Mouse (Mus musculus) MEL (cell line): Measurements from ENCODE around the gene Rabgap1l. TPM values are rescaled to one million over a fixed set of nuclear protein-coding genes. Genes with fewer than 3 reads are reported as not detected.

ENCODE experiments used
- DNase-seq: peaks from one replicate; pipeline ENCODE4 v3.0.0; 2011; ENCODE audit warnings: low read depth, low spot score
- H3K27ac ChIP-seq: 2 replicates; pipeline ENCODE4 v1.5.1; 2012; ENCODE audit warnings: low read depth, mild to moderate bottlenecking, control low read depth, low read length, moderate library complexity; ENCODE audit not compliant: control insufficient read depth
- H3K27me3 ChIP-seq, 2 experiments: fragments of 150-350 bp in 1 of 2; sonication (generic) in 1 of 2; 2 replicates each; pipeline ENCODE4 v1.6.1; 2012; ENCODE audit warnings: low read length in 2 of 2, mild to moderate bottlenecking in 2 of 2, improper control_type of control experiment in 1 of 2, moderate library complexity in 1 of 2; ENCODE audit not compliant: insufficient read depth in 2 of 2, control insufficient read depth in 1 of 2
- H3K36me3 ChIP-seq, 2 experiments: 2 replicates each; pipeline ENCODE4 v1.6.1; 2012 to 2014; ENCODE audit warnings: low read length in 2 of 2, improper control_type of control experiment in 1 of 2, inconsistent platforms in 1 of 2, mild to moderate bottlenecking in 1 of 2; ENCODE audit not compliant: insufficient read depth in 2 of 2, control insufficient read depth in 1 of 2
- H3K4me1 ChIP-seq, 2 experiments: fragments of 150-350 bp in 1 of 2; sonication (generic) in 1 of 2; 2 replicates each; pipeline ENCODE4 v1.6.1; 2012; ENCODE audit warnings: low read length in 2 of 2, improper control_type of control experiment in 1 of 2, mild to moderate bottlenecking in 1 of 2; ENCODE audit not compliant: insufficient read depth in 2 of 2, control insufficient read depth in 1 of 2
- H3K4me3 ChIP-seq, 2 experiments: fragments of 150-350 bp in 1 of 2; sonication (generic) in 1 of 2; 2 replicates each; pipeline ENCODE4 v1.5.1; 2012; ENCODE audit warnings: low read depth in 2 of 2, low read length in 2 of 2, mild to moderate bottlenecking in 2 of 2, moderate library complexity in 2 of 2, control low read depth in 1 of 2, improper control_type of control experiment in 1 of 2; ENCODE audit not compliant: control insufficient read depth in 1 of 2, insufficient read depth in 1 of 2
- H3K79me2 ChIP-seq: 2 replicates; pipeline ENCODE4 v1.6.1; 2012; ENCODE audit warnings: mild to moderate bottlenecking, low read length, moderate library complexity; ENCODE audit not compliant: control insufficient read depth, poor library complexity, insufficient read depth
- H3K9ac ChIP-seq: 2 replicates; pipeline ENCODE4 v1.6.1; 2012; ENCODE audit warnings: low read depth, mild to moderate bottlenecking, control low read depth, low read length, moderate library complexity; ENCODE audit not compliant: control insufficient read depth, poor library complexity, severe bottlenecking
- H3K9me3 ChIP-seq: fragments of 150-350 bp; sonication (generic); replicated peaks from 2 replicates; pipeline ENCODE4 v1.6.1; 2012; ENCODE audit warnings: mild to moderate bottlenecking, low read length, improper control_type of control experiment, moderate library complexity; ENCODE audit not compliant: insufficient read depth
- CHD1 ChIP-seq: IDR thresholded peaks from 2 replicates; pipeline ENCODE4 v1.6.1; 2012; ENCODE audit warnings: low read depth, mild to moderate bottlenecking, inconsistent platforms, low read length, improper control_type of control experiment
- CHD2 ChIP-seq: IDR thresholded peaks from 2 replicates; pipeline ENCODE4 v1.6.1; 2011; ENCODE audit warnings: low read length, improper control_type of control experiment
- ELF1 ChIP-seq: IDR thresholded peaks from 2 replicates; pipeline ENCODE4 v1.6.1; 2014; ENCODE audit warnings: low read depth, mild to moderate bottlenecking, inconsistent platforms, low read length, improper control_type of control experiment, moderate library complexity
- ETS1 ChIP-seq: IDR thresholded peaks from 2 replicates; pipeline ENCODE4 v1.6.1; 2012; ENCODE audit warnings: low read depth, mild to moderate bottlenecking, inconsistent platforms, low read length, improper control_type of control experiment, moderate library complexity
- KAT2A ChIP-seq: conservative IDR thresholded peaks from 2 replicates; pipeline ENCODE4 v1.6.1; 2012; ENCODE audit warnings: low read depth, low read length, improper control_type of control experiment, inconsistent platforms
- MXI1 ChIP-seq: IDR thresholded peaks from 2 replicates; pipeline ENCODE4 v1.6.1; 2011; ENCODE audit warnings: mild to moderate bottlenecking, low read depth, low read length, improper control_type of control experiment
- POLR2AphosphoS5 ChIP-seq: IDR thresholded peaks from 2 replicates; pipeline ENCODE4 v1.6.1; 2012; ENCODE audit warnings: low read depth, borderline replicate concordance, mild to moderate bottlenecking, inconsistent platforms, low read length, moderate library complexity, mixed read lengths
- SIN3A ChIP-seq: IDR thresholded peaks from 2 replicates; pipeline ENCODE4 v1.6.1; 2012; ENCODE audit warnings: low read length, improper control_type of control experiment, inconsistent platforms
- TAL1 ChIP-seq: IDR thresholded peaks from 2 replicates; pipeline ENCODE4 v1.6.1; 2012; ENCODE audit warnings: mild to moderate bottlenecking, inconsistent platforms, low read length, moderate library complexity, mixed read lengths
- TCF12 ChIP-seq: IDR thresholded peaks from 2 replicates; pipeline ENCODE4 v1.6.1; 2014; ENCODE audit warnings: low read depth, mild to moderate bottlenecking, inconsistent platforms, low read length, improper control_type of control experiment, moderate library complexity
- UBTF ChIP-seq: IDR thresholded peaks from 2 replicates; pipeline ENCODE4 v1.6.1; 2012; ENCODE audit warnings: low read depth, mild to moderate bottlenecking, inconsistent platforms, low read length, improper control_type of control experiment, moderate library complexity, borderline replicate concordance; ENCODE audit not compliant: insufficient read depth
- USF2 ChIP-seq, 2 experiments: IDR thresholded peaks; 2 replicates each; pipeline ENCODE4 v1.6.1; 2011 to 2012; ENCODE audit warnings: improper control_type of control experiment in 2 of 2, low read length in 2 of 2, borderline replicate concordance in 1 of 2, inconsistent platforms in 1 of 2, low read depth in 1 of 2, mild to moderate bottlenecking in 1 of 2; ENCODE audit not compliant: insufficient read depth in 1 of 2
- ZMIZ1 ChIP-seq: IDR thresholded peaks from 2 replicates; pipeline ENCODE4 v1.6.1; 2012; ENCODE audit warnings: low read depth, mild to moderate bottlenecking, inconsistent platforms, low read length, improper control_type of control experiment, moderate library complexity
- ZNF384 ChIP-seq: IDR thresholded peaks from 2 replicates; pipeline ENCODE4 v1.6.1; 2012; ENCODE audit warnings: low read depth, mild to moderate bottlenecking, inconsistent platforms, low read length, improper control_type of control experiment
- polyA plus RNA-seq, 2 experiments: library from polyadenylated mRNA; stranded (reverse) in 1 of 2; unstranded in 1 of 2; fragments of >175 nt in 1 of 2; fragments of >200 nt in 1 of 2; gene quantifications; 2 replicates each; pipeline versions ENCODE4 v1.2.1 to v1.2.4; 2012; ENCODE audit warnings: low replicate concordance in 2 of 2, low read depth in 1 of 2; ENCODE audit not compliant: insufficient read length in 2 of 2, insufficient read depth in 1 of 2, missing spikeins in 1 of 2
- total RNA-seq: library from RNA; depleted of rRNA; stranded (reverse); fragments of 300-350 nt; gene quantifications from 2 replicates; pipeline ENCODE4 v1.2.3, GENCODE M21; 2012

The Rabgap1l gene
- total and polyA plus RNA-seq, 3 experiments, result 24.1 to 26.2 TPM; not detected in 1

- TF ChIP-seq ETS1, result peak; percentile 74; the same call in 1 of the 2 replicates
- TF ChIP-seq UBTF, result no peak
- no peak for TF ChIP-seq ELF1
- TF ChIP-seq MXI1, result peak; percentile 78
- TF ChIP-seq SIN3A, result peak; percentile 59
- TF ChIP-seq TAL1, result peak; percentile 87
- no peak for TF ChIP-seq KAT2A
- TF ChIP-seq ZNF384, result no peak
- no peak for TF ChIP-seq CHD2
- TF ChIP-seq ZMIZ1, result no peak
- TF ChIP-seq POLR2AphosphoS5, result no peak
- no peak for TF ChIP-seq USF2 (IDR thresholded peaks at IDR 0.05; ENCODE audit: borderline replicate concordance in 1 of 2, insufficient read depth in 1 of 2, low read depth in 1 of 2, low read length in 2 of 2)
- TF ChIP-seq TCF12, result peak; percentile 89
These were observed 1.1 kb upstream of the Rabgap1l start (continued) for GRCm38 (mm10) chr1:160793791-160794757.

- Histone ChIP-seq H3K4me1 (peaks cover 19 to 39% of the 10 kb centered on the region in 2 experiments), H3K9me3 (no peaks in the 10 kb centered on the region), H3K4me3 (peak overlapping the region; percentile 70 to 82), H3K79me2 (peaks cover 29% of the 10 kb centered on the region), H3K27me3 (no peaks in the 10 kb centered on the region)
- no peak for DNase-seq
- TF ChIP-seq MXI1 (peak; percentile 42), UBTF (0 out of 2 replicates have a peak, but pooled peaks have one; percentile 20), CHD1 (no peak)
- TF ChIP-seq, all 39 proteins: peak for 2
- Histone ChIP-seq H3K9ac (peak overlapping the region; percentile 89), H3K36me3 (peaks cover 0 to 30% of the 10 kb centered on the region in 2 experiments; a peak in 2 of 4 replicates), H3K27ac (peak overlapping the region; percentile 64)
These were observed 790 bp downstream of the Rabgap1l start for GRCm38 (mm10) chr1:160792156-160792685.
